Mouse (Mus musculus) lung, postnatal 10 days (tissue): Measurements from ENCODE around the gene Ppp1r9b.

ENCODE experiments used
- DNase-seq: peaks from one replicate; pipeline ENCODE4 v3.0.0; 2021

The Ppp1r9b gene

DNA sequence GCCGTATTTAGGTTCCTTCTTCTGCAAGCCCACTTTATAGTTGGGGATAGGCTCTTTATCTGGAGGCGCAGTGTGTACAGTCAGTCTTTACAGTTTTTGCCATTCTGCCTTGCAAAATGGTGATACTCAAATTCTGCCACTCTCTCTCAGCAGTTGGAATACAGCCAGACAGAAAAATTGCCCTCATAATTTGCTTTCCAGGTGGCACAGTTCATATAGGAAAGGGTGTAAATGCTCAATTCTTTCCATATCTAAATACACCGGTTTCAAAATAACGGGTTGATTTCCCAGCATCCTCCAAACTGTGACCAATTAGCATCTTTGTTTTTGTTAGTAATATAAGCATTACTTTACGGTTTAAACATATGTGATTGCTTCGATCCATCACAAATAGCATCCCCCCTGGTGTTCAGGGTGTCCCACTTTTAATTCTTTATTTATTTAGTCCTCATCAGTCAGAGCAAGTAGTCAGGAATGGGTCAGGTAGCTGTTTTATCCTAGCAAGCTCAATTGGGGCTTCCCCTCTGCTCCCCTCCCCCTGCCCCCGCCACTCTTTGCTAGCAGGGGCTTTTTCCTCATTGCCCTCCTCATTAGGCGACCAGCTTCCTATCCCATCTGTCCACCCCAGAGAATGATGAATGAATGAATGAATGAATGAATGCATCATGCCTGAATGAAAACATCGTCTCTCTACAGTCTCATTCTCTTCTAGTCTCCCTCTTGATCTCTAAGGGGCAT, 12.5 kb upstream of the Ppp1r9b start:
- no peak for DNase-seq

DNA sequence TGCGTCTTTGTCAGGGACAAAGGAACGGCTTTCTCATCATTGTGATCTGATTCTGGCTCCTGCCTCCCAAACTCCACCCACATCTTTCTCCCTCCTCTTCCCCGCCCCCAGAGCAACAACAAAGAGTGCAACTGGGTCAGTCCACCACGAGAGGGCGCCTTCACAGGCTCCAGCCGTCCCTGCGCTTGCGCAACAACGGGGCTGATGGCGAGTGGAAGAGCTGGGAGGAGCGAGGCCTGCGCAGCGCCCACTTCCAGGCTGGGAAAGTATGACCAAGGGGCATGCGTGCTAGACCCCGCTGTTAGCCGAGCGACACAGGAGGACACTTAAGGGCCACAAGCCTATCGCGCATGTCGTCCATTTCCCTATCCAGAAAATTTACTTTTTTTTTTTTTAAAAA, 11.9 kb upstream of the Ppp1r9b start:
- peak; percentile 98 for DNase-seq

DNA sequence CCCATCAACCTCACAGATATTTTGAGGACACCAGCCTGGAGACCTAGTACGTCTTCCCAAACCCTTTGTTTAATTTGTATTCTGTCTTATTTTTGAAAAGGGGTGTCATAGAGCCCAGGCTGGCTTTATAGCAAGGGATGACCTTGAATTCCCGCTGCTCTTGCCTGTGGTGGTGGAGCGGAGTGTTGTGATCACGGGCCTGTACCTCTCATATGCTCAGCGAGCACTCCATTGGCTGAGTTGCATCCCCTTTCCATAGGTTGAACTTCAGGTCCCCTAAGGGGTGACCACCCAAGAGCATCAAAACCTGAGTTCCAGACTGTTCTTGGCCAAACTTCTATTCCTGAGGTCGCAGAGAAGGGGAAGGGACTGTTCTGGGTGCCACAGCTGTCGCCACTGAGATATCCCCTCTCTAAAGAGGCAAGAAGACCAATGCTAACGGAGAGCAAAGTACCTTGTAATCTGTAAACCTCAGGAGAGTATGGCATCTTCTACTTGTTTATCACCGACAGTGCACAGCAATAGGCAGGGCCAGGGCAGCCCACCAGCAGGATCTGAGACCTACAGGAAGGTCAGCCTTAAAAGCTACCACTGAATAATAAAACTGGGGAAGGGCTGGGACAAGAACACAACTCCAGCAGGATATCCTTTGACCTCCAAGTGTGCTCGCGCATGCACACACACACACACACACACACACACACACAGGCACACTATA, 11.2 kb upstream of the Ppp1r9b start:
- DNase-seq = no peak

DNA sequence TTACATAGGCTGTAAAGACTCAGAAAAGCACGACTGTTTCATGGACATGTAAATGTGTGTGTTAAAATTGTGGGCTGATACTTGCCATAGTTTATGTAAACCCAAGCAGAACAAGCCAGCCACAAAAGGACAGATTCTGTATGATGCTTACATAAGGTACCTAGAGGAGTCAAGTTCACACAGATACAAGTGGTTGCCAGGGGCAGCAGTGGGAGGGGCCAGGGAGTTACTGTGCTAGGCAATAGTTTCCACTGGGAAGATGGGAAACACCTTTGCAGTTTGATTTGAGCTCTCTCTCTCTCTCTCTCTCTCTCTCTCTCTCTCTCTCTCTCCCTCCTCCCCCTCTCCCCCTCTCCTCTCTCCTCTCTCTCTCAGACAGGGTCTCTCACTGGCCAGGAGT, 5.7 kb upstream of the Ppp1r9b start:
- no peak for DNase-seq

DNA sequence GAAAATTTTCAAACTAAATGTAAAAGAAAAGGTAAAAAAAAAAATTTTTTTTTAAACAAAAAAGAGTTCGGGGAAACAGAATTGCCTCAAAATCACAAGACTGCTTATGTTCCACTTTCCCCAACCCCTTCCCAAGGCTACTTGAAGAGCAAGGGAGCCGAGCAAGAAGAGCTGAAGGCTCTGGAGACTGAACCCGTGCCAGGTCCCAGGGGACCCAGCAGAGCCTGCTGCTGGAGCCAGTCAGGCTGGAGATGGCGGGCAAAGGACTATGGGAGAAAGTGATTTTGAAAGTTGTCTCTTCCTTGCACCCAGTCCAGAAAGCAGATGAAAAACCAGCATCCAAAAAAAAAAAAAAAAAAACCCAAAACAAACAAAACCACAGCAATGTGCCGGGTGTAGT, 5.0 kb upstream of the Ppp1r9b start:
- DNase-seq = no peak

DNA sequence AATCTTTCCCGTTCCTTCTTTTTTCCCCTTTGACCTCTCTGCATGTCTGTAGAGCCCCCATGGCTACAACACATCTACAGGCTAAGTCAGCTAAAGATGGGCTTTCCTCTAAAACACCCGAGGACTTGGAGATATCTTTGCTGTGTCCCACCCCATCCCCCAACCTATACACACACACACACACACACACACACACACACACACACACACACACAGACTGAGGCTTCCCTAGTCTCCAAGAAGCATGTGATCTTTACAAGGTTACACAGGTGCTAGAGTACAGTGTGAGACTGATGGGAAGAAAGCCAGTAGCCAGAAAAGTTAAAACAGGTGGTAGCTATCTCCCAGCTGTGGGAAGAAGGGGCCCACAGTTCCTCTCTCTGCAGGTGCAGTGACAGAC, 4.4 kb upstream of the Ppp1r9b start:
- DNase-seq = no peak

DNA sequence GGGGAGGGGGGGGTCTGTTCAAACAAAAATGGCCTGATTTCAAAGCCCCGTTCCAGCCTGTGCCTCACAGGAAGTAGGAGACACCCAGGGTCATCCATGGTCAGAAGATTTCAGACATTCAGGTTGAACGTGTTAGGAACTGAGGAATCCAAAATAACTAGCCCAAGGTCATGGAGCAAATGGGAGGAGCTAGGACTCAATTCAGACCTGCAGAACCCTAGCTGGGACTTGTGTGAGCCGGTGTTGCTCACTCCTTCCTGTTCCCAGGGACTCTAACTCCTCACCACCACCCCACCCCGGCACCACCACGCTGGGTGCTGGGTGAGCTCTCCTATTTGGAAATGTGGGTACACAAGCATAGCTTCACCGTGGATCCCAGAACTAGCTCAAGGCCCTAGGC, 3.5 kb upstream of the Ppp1r9b start:
- DNase-seq = no peak

DNA sequence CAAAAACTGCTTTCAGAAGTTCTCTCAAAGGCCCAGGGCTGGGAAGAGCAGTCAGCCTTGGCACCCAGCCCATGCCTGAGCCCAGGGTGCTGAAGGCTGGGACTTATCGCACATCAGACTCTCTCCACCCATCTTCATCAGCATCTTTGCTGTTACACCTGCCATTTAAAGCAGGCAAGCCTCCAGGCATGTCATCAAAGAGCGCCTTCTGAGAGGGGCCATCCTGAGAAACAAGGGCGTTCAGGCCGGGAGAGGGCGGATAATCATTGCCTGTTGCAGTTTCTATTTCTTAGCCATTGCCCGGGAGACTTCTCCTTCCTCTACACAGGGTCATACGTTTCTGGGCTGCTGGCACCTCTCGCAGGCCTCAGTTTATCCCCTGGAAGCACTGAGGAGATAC, 3.0 kb upstream of the Ppp1r9b start:
- no peak for DNase-seq

DNA sequence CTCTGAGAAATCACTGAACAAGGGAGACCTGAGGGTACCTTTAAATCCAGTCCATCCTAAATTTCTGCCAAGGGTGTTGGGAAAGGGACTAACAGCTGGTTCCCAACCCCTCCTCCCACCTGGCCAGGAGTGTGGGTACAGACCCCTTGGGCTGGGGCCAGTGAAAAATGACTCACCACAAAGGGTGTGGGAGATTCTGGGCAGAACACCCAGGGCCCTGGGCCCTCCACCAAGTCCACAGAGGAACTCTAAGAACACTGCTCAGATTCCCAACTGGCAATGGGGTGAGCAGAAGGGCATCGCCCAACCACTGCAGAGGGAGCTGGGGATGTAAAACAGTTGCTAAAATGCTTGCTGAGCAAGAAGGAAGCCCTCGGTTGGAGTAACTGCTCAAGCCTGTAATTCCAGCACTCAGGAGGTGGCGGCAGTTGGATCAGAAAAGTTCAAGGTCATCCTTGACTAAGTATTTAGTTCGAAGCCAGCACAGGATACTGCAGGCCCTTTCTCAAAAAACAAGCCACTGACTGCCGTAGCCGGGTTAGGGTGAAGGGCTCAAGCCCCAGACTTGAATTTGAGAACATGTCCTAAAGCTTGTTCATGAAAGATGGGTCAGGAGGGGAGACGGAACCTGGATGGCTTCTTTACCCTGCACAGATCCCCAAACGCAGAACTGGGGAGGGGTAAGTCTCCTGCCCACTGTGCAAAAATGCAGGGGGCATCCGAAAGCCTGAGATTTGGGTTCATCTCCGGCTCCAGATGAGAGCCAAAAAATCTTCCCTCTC, 1.9 kb upstream of the Ppp1r9b start:
- peak; percentile 54 for DNase-seq

DNA sequence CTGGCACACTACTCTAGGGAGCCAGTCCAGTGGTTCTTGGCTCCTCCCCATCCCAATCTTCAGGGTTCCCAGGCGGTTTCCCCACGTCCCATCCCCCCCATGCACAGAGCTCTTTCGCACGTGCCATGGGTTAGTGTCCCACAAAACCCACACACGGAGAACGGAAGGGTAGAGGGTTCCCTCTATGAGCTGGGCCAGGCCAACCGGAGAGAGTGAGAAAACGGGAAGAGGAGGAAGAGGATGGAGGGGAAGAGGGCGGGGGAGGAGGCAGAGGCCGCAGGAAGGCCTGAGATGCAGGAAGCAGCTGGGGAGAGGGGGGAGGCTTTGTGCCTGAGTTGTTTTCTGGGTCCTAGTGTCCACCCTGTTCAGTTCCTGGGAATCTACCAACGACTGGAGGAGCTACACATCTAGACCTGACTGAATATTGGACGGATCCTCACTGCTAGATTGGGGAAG, 1.2 kb upstream of the Ppp1r9b start:
- peak; percentile 93 for DNase-seq

DNA sequence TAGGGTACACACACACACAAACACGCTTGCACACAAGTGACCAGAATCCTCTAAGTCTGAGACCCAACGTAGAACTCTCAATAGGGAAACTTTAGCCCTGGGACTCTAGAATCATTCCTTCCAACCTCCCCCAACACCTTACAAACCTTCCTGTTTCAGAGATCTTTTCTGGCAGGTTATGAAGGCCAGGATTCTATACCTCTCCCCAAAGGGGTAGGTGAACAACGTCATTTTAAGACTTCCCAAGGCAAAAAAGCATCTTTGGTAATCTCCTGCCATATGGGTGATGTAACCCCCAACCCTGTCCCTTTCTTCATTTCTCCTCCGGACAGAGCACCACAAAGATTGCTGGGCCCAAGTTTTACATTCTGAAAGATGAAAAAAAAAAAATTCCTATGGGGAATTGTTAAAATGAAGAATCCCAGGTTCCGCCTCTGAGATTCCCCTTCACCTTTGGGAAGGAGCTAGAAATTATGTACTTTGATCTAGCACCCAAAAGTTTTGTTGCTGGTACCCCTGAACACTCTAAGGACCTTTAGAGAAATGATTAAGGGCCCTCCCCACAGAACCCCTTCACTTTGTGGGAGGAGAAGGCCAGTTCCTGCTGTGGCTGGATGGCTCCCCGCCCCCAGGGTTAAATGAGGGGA, 610 bp upstream of the Ppp1r9b start:
- no peak for DNase-seq

DNA sequence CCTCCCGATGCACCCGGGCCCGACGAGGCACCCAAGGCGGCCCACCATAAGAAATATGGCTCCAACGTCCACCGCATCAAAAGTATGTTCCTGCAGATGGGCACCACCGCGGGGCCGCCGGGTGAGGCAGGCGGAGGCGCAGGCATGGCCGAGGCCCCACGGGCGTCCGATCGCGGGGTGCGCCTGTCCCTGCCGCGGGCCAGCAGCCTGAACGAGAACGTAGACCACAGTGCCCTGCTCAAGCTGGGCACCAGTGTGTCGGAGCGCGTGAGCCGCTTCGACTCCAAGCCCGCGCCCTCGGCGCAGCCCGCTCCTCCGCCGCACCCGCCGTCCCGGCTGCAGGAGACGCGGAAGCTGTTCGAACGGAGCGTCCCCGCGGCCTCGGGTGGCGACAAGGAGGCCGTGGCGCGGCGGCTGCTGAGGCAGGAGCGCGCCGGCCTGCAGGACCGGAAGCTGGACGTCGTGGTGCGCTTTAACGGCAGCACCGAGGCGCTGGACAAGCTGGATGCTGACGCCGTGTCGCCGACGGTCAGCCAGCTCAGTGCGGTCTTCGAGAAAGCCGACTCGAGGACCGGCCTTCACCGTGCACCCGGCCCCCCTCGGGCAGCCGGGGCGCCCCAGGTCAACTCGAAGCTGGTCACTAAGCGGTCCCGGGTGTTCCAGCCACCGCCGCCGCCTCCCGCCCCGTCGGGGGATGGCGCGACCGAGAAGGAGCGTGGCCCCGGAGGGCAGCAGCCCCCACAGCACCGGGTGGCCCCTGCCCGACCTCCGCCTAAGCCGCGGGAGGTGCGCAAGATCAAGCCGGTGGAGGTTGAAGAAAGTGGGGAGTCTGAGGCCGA, 1.0 kb downstream of the Ppp1r9b start:
- DNase-seq = peak; percentile 66

DNA sequence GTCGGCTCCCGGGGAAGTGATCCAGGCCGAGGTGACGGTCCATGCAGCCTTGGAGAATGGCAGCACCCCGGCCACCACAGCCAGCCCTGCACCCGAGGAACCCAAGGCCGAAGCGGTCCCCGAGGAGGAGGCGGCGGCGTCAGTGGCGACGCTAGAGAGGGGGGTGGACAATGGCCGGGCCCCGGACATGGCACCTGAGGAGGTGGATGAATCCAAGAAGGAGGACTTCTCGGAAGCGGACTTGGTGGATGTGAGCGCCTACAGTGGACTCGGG, 1.6 kb downstream of the Ppp1r9b start:
- no peak for DNase-seq

DNA sequence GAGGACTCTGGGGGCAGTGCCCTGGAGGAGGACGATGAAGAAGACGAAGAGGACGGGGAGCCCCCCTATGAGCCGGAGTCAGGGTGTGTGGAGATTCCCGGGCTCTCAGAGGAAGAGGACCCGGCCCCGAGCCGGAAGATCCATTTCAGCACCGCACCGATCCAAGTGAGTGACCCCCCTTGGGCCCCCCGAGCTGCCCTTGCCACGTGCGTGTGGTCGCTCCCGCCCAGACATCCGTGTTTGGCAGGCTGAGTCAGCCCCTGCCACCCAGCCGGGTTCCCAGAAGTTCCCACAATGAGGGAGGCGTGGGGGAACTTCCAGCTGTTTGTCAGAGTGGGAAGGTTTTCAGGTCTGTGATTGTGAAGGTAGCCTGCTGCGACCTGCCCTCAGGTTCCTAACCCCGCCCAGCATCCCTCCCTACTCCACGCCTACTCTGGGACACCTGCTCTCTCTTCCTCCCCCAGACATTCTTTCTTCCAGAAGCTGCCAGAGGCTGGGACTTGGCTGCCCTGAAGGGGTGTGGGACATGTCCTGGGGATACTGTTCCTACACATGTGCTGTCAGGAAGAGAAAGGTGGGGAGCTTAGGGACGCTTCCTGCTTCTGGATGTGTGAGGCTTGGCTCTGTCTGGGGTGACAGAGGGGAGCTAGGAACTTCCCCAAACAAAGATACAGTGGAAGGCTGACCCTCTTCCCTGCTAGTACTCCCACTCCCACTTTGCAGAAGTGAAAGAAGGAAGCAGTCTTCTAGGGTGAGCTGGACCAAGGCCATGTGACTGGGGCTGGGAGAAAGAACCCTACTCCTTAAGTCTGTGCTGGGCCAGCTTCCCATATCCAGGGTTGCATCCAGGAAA, 2.1 kb downstream of the Ppp1r9b start:
- DNase-seq = peak; percentile 67

DNA sequence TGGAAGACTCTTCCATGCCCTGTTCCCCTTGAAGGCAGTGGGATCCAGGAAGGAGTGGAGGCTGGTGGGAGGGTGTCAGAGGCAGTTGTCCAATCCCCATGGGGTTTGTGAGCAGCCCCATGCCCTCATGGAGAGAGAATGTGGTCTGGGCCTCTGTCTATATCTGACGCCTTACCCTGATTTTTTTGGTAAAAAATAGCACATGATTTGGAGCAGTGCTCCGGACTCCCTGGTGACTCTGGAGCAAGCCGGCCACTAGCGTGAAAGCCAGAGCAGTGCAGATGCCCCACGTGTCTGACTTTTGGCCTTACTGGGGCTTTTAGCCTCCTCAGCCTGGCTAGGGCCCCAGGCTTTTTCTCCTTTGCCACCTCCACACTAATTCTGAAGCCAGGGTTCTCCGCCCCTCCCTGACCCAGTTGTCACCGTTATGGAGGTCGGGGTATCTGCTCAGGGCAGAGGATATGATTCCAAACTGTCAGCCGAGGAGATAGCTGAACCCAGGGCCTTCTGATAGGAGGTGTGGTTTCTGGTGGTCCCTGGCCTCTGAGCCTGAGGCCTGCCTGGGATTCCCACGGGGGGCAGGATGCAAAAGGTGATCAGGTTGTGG, 3.5 kb downstream of the Ppp1r9b start:
- DNase-seq = peak; percentile 70

DNA sequence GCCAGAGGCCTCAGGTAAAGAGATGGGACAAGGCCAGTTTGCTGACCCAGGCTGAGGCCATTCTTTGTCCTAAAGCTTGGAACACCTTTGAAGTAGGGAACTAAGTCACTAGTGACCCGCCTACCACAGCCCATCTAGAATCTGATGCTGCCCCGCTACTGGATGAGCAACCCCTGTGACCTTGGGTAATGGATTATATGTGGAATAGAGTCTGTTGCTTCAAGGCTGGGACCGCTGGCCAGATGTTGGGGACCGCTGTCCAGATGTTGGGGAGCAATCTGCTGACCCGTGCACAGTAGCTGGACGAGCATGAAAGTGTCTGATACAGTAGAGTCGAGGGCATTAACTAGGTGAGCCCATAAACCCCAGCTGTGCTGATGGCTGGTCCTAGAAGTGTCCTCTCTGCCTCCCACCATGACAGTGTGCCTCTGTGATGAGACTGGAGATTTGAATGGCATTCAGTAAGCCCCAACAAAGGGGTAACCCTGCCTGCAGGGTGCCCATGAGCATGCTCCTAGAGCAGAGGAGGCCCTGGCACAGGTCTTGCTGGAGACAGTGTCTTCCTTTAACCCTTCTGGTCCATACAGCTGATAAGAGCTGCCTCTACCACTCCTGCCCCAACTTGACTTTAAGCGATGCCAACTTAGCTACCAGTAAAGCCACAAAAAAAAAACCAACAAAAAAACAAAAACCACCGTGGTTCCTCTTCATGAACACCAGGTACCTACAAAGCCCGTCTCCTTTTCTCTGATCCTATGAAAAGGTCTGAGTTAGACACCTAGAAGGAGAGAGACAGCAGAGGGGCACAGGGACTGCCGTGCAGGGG, 4.3 kb downstream of the Ppp1r9b start:
- no peak for DNase-seq

DNA sequence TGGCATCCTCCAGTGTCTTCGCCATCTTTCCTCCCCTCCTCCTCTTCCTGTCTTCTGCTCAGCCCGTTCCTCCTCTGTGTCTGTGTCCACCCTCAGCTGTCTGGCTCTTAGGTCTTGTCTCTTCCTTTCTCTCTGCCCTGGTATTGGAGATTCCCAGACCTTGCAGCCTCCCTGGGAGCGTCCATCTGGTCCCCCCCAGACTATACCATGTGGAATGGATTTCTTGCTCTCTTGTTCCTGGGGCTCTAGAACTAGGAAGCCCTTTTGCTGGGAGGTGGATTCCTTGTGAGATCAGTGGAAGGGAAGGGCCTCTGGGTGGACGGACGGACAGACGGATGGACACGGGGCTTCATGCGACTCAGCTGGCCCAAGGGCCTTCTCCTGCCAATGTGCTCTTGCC, 5.3 kb downstream of the Ppp1r9b start:
- no peak for DNase-seq

DNA sequence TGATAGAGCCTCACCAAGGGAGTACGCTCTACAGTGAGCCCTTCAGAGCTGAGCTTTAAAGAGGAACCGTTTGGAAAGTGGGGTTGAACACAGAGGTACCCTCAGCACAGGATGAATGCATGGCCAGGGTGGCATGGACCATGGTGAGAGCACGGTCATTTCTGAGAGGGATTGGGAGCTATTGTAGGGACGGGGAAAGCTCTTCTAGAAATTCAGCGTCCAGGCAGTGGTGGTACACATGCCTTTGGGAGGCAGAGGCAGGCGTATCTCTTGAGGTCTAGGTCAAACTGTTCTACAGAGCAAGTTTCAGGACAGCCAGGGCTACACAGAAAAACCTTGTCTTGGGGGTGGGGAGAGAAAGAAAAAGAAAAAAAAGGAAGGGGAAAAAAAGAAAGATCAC, 6.1 kb downstream of the Ppp1r9b start:
- DNase-seq = no peak

DNA sequence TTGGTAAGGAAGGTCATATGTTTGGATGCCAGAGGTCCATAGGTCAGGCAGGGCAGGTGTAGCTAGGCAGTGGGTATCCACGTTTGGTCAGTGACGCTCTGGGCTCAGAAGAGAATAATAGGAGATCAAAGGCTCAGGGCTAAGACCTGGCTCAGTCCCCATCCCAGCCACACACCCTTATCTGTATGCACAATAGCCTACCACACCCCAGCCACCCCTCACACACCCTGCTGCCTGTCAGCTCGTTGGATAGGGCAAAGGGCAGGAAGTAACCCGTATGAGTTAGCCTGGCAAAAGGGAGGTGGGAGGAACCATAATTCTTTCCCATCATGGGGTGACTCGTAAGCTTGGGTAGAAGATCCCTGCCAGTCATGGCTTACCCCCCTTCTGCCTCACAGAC, 6.8 kb downstream of the Ppp1r9b start:
- DNase-seq = peak; percentile 46

DNA sequence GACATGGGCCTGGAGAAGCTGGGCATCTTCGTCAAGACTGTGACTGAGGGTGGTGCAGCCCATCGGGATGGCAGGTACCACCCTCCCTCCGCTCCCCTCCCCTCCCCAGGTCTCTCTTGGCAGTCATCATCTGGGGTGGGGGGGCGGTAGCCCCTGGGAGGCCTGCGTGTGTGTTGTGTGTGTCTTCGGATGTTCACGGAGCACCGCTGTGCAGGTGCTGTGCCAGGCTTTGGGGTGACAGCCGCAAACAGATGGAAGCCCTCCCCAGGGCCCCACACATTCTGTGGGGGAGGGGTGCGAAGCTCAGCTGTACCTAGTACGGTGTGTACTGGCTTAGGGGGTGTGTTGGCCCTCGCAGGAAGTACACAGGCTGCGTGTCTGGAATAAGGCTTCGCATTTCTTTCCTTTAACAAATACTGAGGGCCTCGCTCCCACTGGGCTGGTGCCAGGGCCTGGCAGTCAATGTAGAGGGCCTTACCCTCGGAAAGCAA, 7.3 kb downstream of the Ppp1r9b start:
- DNase-seq = no peak
